Mouse (Mus musculus) leukemia stem cell, adult 10-12 weeks (primary cell): ENCODE measurements around the gene Mrgpra2a. TPM values are rescaled to one million over a fixed set of nuclear protein-coding genes. Genes with fewer than 3 reads are reported as not detected.

Source experiments
- polyA plus RNA-seq: library from polyadenylated mRNA; stranded (reverse); fragments of >175 nt; gene quantifications from 2 replicates; pipeline ENCODE4 v1.2.3, GENCODE M21; 2012; ENCODE audit warnings: low replicate concordance

Mrgpra2a gene
- not detected in 2 replicates for polyA plus RNA-seq

GRCm38 (mm10) chr7:47452015-47452414 is at the start of gene Mrgpra2a:
Mrgpra2a (minus strand) TSS chr7:47452139.

Other genes with a start within 250 kb of the Mrgpra2a start
- not detected in 2 replicates for gene Mrgpra6, start 247.2 kb downstream of the Mrgpra2a start, polyA plus RNA-seq
- gene Mrgpra9, start 199.3 kb downstream of the Mrgpra2a start, polyA plus RNA-seq, result not detected in 2 replicates
- gene Mrgpra1, start 97.9 kb downstream of the Mrgpra2a start, polyA plus RNA-seq, result not detected in 2 replicates
- not detected in 2 replicates for gene Mrgpra2b, start 76.7 kb upstream of the Mrgpra2a start, polyA plus RNA-seq
- not detected in 2 replicates for gene Mrgpra3, start 149.2 kb upstream of the Mrgpra2a start, polyA plus RNA-seq